Mouse (Mus musculus) bone marrow macrophage, adult 2 months (primary cell): ENCODE measurements around the gene Gm28042.

Source experiments
- CTCF ChIP-seq: IDR thresholded peaks from 2 replicates; pipeline ENCODE4 v1.5.1; 2012; ENCODE audit warnings: low read depth, mild to moderate bottlenecking, low read length, moderate library complexity
- POLR2A ChIP-seq: IDR thresholded peaks from 2 replicates; pipeline ENCODE4 v1.6.1; 2012; ENCODE audit warnings: mild to moderate bottlenecking, low read depth, low read length, borderline replicate concordance

GRCm38 (mm10) chr2:120055923-120056322 is 28.6 kb downstream of the Gm28042 start:
- TF ChIP-seq CTCF (no peak), POLR2A (no peak)
